Mouse (Mus musculus) gastrocnemius, postnatal 14 days (tissue): ENCODE measurements at regions not wholly inside any gene's neighbourhood (a gene's known extent, or its start where the extent isn't known, plus 50 kb on each side); places are given as distances from the start of the nearest gene placed in this dataset.

Experiments
- DNase-seq: peaks from one replicate; pipeline ENCODE4 v3.0.0; 2021; ENCODE audit warnings: mixed read lengths
- intact Hi-C: fragments of 180-260 bp; cut with DNase I; formaldehyde crosslinking; loops from one replicate; pipeline ENCODE4 v1.15.1; 2025; ENCODE audit warnings: low total_unique reads

GRCm38 (mm10) chr13:107678860-107679259 lies 365.4 kb upstream of the Smim15 start:
- intact Hi-C loops, result no loop called here
- no peak for DNase-seq

GRCm38 (mm10) chr13:107677091-107677470 lies 367.2 kb upstream of the Smim15 start:
- intact Hi-C loops, result no loop called here
- peak; percentile 28 for DNase-seq

- DNase-seq, result peak; percentile 49
- intact Hi-C loops, result no loop called here
These were observed 367.7 kb upstream of the Smim15 start for GRCm38 (mm10) chr13:107676310-107677090.

GRCm38 (mm10) chr13:107672166-107672565 lies 372.1 kb upstream of the Smim15 start:
- intact Hi-C loops, result no loop called here
- DNase-seq, result no peak

- intact Hi-C loops, result no loop called here
These were observed 375.7 kb upstream of the Smim15 start for GRCm38 (mm10) chr13:107668509-107668908.

GRCm38 (mm10) chr13:107665775-107666174 lies 378.5 kb upstream of the Smim15 start:
- no peak for DNase-seq
- intact Hi-C loops, result no loop called here

More at GRCm38 (mm10) chr13:107668509-107668908, 375.7 kb upstream of the Smim15 start:
- DNase-seq, result no peak

GRCm38 (mm10) chr13:107664197-107664596 lies 380.0 kb upstream of the Smim15 start:
- intact Hi-C loops, result no loop called here
- no peak for DNase-seq

- DNase-seq, result no peak
- intact Hi-C loops, result no loop called here
These were observed 380.5 kb upstream of the Smim15 start for GRCm38 (mm10) chr13:107663745-107664144.

- DNase-seq, result no peak
- intact Hi-C loops, result no loop called here
These were observed 382.8 kb upstream of the Smim15 start for GRCm38 (mm10) chr13:107661414-107661813.

- intact Hi-C loops, result no loop called here
- no peak for DNase-seq
These were observed 398.2 kb upstream of the Smim15 start for GRCm38 (mm10) chr13:107645865-107646645.

- intact Hi-C loops, result no loop called here
- DNase-seq, result no peak
These were observed 399.0 kb upstream of the Smim15 start for GRCm38 (mm10) chr13:107645121-107645864.

- no peak for DNase-seq
- intact Hi-C loops, result no loop called here
These were observed 399.5 kb upstream of the Smim15 start for GRCm38 (mm10) chr13:107644705-107645104.

- no peak for DNase-seq
- intact Hi-C loops, result no loop called here
These were observed 402.2 kb upstream of the Smim15 start for GRCm38 (mm10) chr13:107641926-107642657.

GRCm38 (mm10) chr13:107639620-107640019 lies 404.6 kb upstream of the Smim15 start:
- no peak for DNase-seq
- intact Hi-C loops, result no loop called here

- DNase-seq, result no peak
- intact Hi-C loops, result no loop called here
These were observed 407.0 kb upstream of the Smim15 start for GRCm38 (mm10) chr13:107637269-107637668.

GRCm38 (mm10) chr13:107635114-107635513 lies 409.1 kb upstream of the Smim15 start:
- no peak for DNase-seq
- intact Hi-C loops, result no loop called here

- DNase-seq, result no peak
- intact Hi-C loops, result no loop called here
These were observed 417.2 kb upstream of the Smim15 start for GRCm38 (mm10) chr13:107627073-107627472.

- intact Hi-C loops, result no loop called here
- no peak for DNase-seq
These were observed 417.6 kb upstream of the Smim15 start for GRCm38 (mm10) chr13:107626670-107627069.

GRCm38 (mm10) chr13:107621337-107621736 lies 422.9 kb upstream of the Smim15 start:
- DNase-seq, result no peak
- intact Hi-C loops, result no loop called here

GRCm38 (mm10) chr13:107620887-107621286 lies 423.4 kb upstream of the Smim15 start:
- intact Hi-C loops, result no loop called here
- no peak for DNase-seq
